Mouse (Mus musculus) hindbrain, embryonic 16.5 days (tissue): ENCODE measurements around the gene Aqp9. TPM values are rescaled to one million over a fixed set of nuclear protein-coding genes. Genes with fewer than 3 reads are reported as not detected.

ENCODE experiments used
- ATAC-seq: fragments of 200-750 bp; cut with Nextera tagmentation; 2 replicates; pipeline ENCODE4 v1.8.0; 2017; ENCODE audit warnings: moderate TSS enrichment, moderate library complexity
- H3K27ac ChIP-seq: fragments of 300-500 bp; sonication (generic); 2 replicates; pipeline ENCODE4 v1.5.1; 2014; ENCODE audit warnings: low read depth, mild to moderate bottlenecking, control low read depth, low read length, moderate library complexity
- H3K27me3 ChIP-seq: fragments of 300-500 bp; sonication (generic); replicated peaks from 2 replicates; pipeline ENCODE4 v1.6.1; 2014; ENCODE audit warnings: low read length; ENCODE audit not compliant: control insufficient read depth, insufficient read depth
- H3K36me3 ChIP-seq: fragments of 300-500 bp; sonication (generic); 2 replicates; pipeline ENCODE4 v1.6.1; 2014; ENCODE audit warnings: mild to moderate bottlenecking, low read length, moderate library complexity, mixed read lengths; ENCODE audit not compliant: control insufficient read depth, insufficient read depth
- H3K4me1 ChIP-seq: fragments of 300-500 bp; sonication (generic); 2 replicates; pipeline ENCODE4 v1.6.1; 2014; ENCODE audit warnings: low read depth, low read length; ENCODE audit not compliant: control insufficient read depth, insufficient read depth
- H3K4me2 ChIP-seq: fragments of 300-500 bp; sonication (generic); 2 replicates; pipeline ENCODE4 v1.6.1; 2014; ENCODE audit warnings: mild to moderate bottlenecking, low read length, control low read depth, moderate library complexity
- H3K4me3 ChIP-seq: fragments of 300-500 bp; sonication (generic); 2 replicates; pipeline ENCODE4 v1.5.1; 2014; ENCODE audit warnings: mild to moderate bottlenecking, low read length, control low read depth, moderate library complexity
- H3K9ac ChIP-seq: fragments of 300-500 bp; sonication (generic); 2 replicates; pipeline ENCODE4 v1.6.1; 2014; ENCODE audit warnings: low read depth, mild to moderate bottlenecking, control low read depth, low read length, moderate library complexity
- H3K9me3 ChIP-seq: fragments of 300-500 bp; sonication (generic); 2 replicates; pipeline ENCODE4 v1.6.1; 2014; ENCODE audit warnings: mild to moderate bottlenecking, low read length, moderate library complexity; ENCODE audit not compliant: control insufficient read depth
- WGBS: fragments of 180-500 bp; shearing (Covaris S2); extraction: QIAGEN DNeasy Blood & Tissue Kit; methylation state at CpG from one replicate; pipeline ENCODE4 v1.1.7; 2014; 5-methylcytosine and 5-hydroxymethylcytosine counted together
- polyA plus RNA-seq: library from polyadenylated mRNA; unstranded; fragments of >200 nt; fragmentation: Nextera tagmentation; extraction: Ambion mirVana; gene quantifications from 2 replicates; pipeline ENCODE4 v1.2.1, GENCODE M21; 2015

Gene Aqp9
- polyA plus RNA-seq, 1 experiment from 2014 or later = 1.9 TPM

GRCm38 (mm10) chr9:71162858-71163740 lies 5.4 kb downstream of the Aqp9 start:
- no peaks in the 10 kb centered on the region for H3K36me3 ChIP-seq

GRCm38 (mm10) chr9:71162131-71162857 lies 6.2 kb downstream of the Aqp9 start:
- H3K9me3 ChIP-seq = no peaks in the 10 kb centered on the region
- 88% methylated on average over 8 of the region's 8 CpGs for WGBS
- H3K4me2 ChIP-seq = no peak overlapping the region
- H3K9ac ChIP-seq = no peak overlapping the region
- no peak overlapping the region for H3K27ac ChIP-seq
- H3K4me1 ChIP-seq = no peaks in the 10 kb centered on the region
- no peaks in the 10 kb centered on the region for H3K27me3 ChIP-seq
- ATAC-seq = no peak
- no peaks in the 10 kb centered on the region for H3K36me3 ChIP-seq
- H3K4me3 ChIP-seq = no peak overlapping the region

More at GRCm38 (mm10) chr9:71162858-71163740, 5.4 kb downstream of the Aqp9 start:
- Histone ChIP-seq H3K27ac (no peak overlapping the region), H3K4me2 (no peak overlapping the region), H3K4me3 (no peak overlapping the region), H3K27me3 (no peaks in the 10 kb centered on the region), H3K9ac (no peak overlapping the region), H3K9me3 (no peaks in the 10 kb centered on the region), H3K4me1 (no peaks in the 10 kb centered on the region)
- 71% methylated on average over 12 of the region's 12 CpGs for WGBS
- no peak for ATAC-seq

- no peaks in the 10 kb centered on the region for H3K4me1 ChIP-seq
- no peak overlapping the region for H3K9ac ChIP-seq
- H3K4me3 ChIP-seq = no peak overlapping the region
- H3K36me3 ChIP-seq = no peaks in the 10 kb centered on the region
- H3K4me2 ChIP-seq = no peak overlapping the region
- no peaks in the 10 kb centered on the region for H3K27me3 ChIP-seq
- no peak for ATAC-seq
- no peaks in the 10 kb centered on the region for H3K9me3 ChIP-seq
- WGBS = 89% methylated on average over 13 of the region's 13 CpGs
- H3K27ac ChIP-seq = no peak overlapping the region
These were observed 7.4 kb downstream of the Aqp9 start for GRCm38 (mm10) chr9:71160849-71161711.

- 93% methylated on average over 5 of the region's 5 CpGs for WGBS
- no peak for ATAC-seq
- no peaks in the 10 kb centered on the region for H3K27me3 ChIP-seq
- no peak overlapping the region for H3K4me2 ChIP-seq
- H3K4me3 ChIP-seq = no peak overlapping the region
- no peaks in the 10 kb centered on the region for H3K4me1 ChIP-seq
- H3K27ac ChIP-seq = no peak overlapping the region
- no peaks in the 10 kb centered on the region for H3K36me3 ChIP-seq
- H3K9me3 ChIP-seq = no peaks in the 10 kb centered on the region
- no peak overlapping the region for H3K9ac ChIP-seq
These were observed 8.8 kb downstream of the Aqp9 start for GRCm38 (mm10) chr9:71159686-71160085.

GRCm38 (mm10) chr9:71159060-71159626 lies 9.3 kb downstream of the Aqp9 start:
- Histone ChIP-seq H3K9me3 (no peaks in the 10 kb centered on the region), H3K4me3 (no peak overlapping the region), H3K27me3 (no peaks in the 10 kb centered on the region), H3K27ac (no peak overlapping the region), H3K36me3 (no peaks in the 10 kb centered on the region), H3K9ac (no peak overlapping the region), H3K4me1 (no peaks in the 10 kb centered on the region), H3K4me2 (no peak overlapping the region)
- ATAC-seq = no peak
- WGBS = 88% methylated on average over 7 of the region's 7 CpGs

- Histone ChIP-seq H3K9ac (no peak overlapping the region), H3K36me3 (no peaks in the 10 kb centered on the region), H3K4me2 (no peak overlapping the region), H3K4me1 (no peaks in the 10 kb centered on the region), H3K9me3 (no peaks in the 10 kb centered on the region), H3K27ac (no peak overlapping the region), H3K27me3 (no peaks in the 10 kb centered on the region), H3K4me3 (no peak overlapping the region)
- WGBS = 94% methylated on average over 15 of the region's 15 CpGs
- no peak for ATAC-seq
These were observed 10.4 kb downstream of the Aqp9 start for GRCm38 (mm10) chr9:71157921-71158646.

- Histone ChIP-seq H3K9ac (no peak overlapping the region), H3K9me3 (no peaks in the 10 kb centered on the region), H3K27ac (no peak overlapping the region), H3K27me3 (no peaks in the 10 kb centered on the region), H3K4me2 (no peak overlapping the region), H3K36me3 (no peaks in the 10 kb centered on the region), H3K4me1 (no peaks in the 10 kb centered on the region), H3K4me3 (no peak overlapping the region)
- ATAC-seq = no peak
- 87% methylated on average over 9 of the region's 9 CpGs for WGBS
These were observed 11.9 kb downstream of the Aqp9 start for GRCm38 (mm10) chr9:71156447-71157035.

GRCm38 (mm10) chr9:71155399-71156005 lies 13.0 kb downstream of the Aqp9 start:
- no peak for ATAC-seq
- Histone ChIP-seq H3K36me3 (no peaks in the 10 kb centered on the region), H3K4me1 (no peaks in the 10 kb centered on the region), H3K4me3 (no peak overlapping the region), H3K9me3 (no peaks in the 10 kb centered on the region), H3K27me3 (no peaks in the 10 kb centered on the region), H3K4me2 (no peak overlapping the region), H3K9ac (no peak overlapping the region), H3K27ac (no peak overlapping the region)
- 79% methylated on average over 7 of the region's 7 CpGs for WGBS
